Mouse (Mus musculus) myocyte (in vitro differentiated cells): ENCODE measurements at regions not wholly inside any gene's neighbourhood (a gene's known extent, or its start where the extent isn't known, plus 50 kb on each side); places are given as distances from the start of the nearest gene placed in this dataset.

Experiments
- H3K27me3 ChIP-seq: one replicate; pipeline ENCODE4 v1.6.1; 2011; ENCODE audit not compliant: control insufficient read depth, insufficient read depth, insufficient read length
- H3K36me3 ChIP-seq: one replicate; pipeline ENCODE4 v1.6.1; 2011; ENCODE audit not compliant: control insufficient read depth, insufficient read depth
- H3K4me2 ChIP-seq: one replicate; pipeline ENCODE4 v1.6.1; 2011; ENCODE audit warnings: low read depth, control low read depth
- H3K4me3 ChIP-seq: one replicate; pipeline ENCODE4 v1.5.1; 2011; ENCODE audit warnings: mild to moderate bottlenecking, control low read depth, moderate library complexity
- H3K79me2 ChIP-seq: one replicate; pipeline ENCODE4 v1.6.1; 2011; ENCODE audit not compliant: control insufficient read depth, insufficient read depth
- H3ac ChIP-seq: one replicate; pipeline ENCODE4 v1.6.1; 2011; ENCODE audit not compliant: control insufficient read depth, insufficient read length
- CEBPB ChIP-seq: IDR thresholded peaks from 2 replicates; pipeline ENCODE4 v1.6.1; 2011; ENCODE audit warnings: mild to moderate bottlenecking, moderate library complexity; ENCODE audit not compliant: poor library complexity, insufficient read depth, severe bottlenecking
- E2F4 ChIP-seq: IDR thresholded peaks from one replicate; pipeline ENCODE4 v1.6.1; 2011; ENCODE audit warnings: mild to moderate bottlenecking, control low read depth, moderate library complexity; ENCODE audit not compliant: insufficient read depth
- MAX ChIP-seq: IDR thresholded peaks from one replicate; pipeline ENCODE4 v1.6.1; 2011; ENCODE audit warnings: low read depth, mild to moderate bottlenecking, control low read depth
- MYOD1 ChIP-seq, 3 experiments: IDR thresholded peaks; one replicate each; pipeline ENCODE4 v1.6.1; 2011; ENCODE audit warnings: control low read depth in 2 of 3, low read depth in 2 of 3, mild to moderate bottlenecking in 2 of 3, moderate library complexity in 1 of 3; ENCODE audit not compliant: insufficient read length in 2 of 3, control insufficient read depth in 1 of 3
- MYOG ChIP-seq, 3 experiments: IDR thresholded peaks; one replicate each; pipeline ENCODE4 v1.6.1; 2011; ENCODE audit warnings: control low read depth in 2 of 3, low read depth in 2 of 3, mild to moderate bottlenecking in 2 of 3; ENCODE audit not compliant: insufficient read length in 2 of 3, control insufficient read depth in 1 of 3, insufficient read depth in 1 of 3
- POLR2A ChIP-seq: IDR thresholded peaks from one replicate; pipeline ENCODE4 v1.6.1; 2011; ENCODE audit warnings: low read depth, mild to moderate bottlenecking, control low read depth, moderate library complexity; ENCODE audit not compliant: insufficient read length
- POLR2AphosphoS2 ChIP-seq: IDR thresholded peaks from one replicate; pipeline ENCODE4 v1.6.1; 2011; ENCODE audit warnings: low read depth, control low read depth; ENCODE audit not compliant: insufficient read length
- REST ChIP-seq: IDR thresholded peaks from one replicate; pipeline ENCODE4 v1.6.1; 2011; ENCODE audit warnings: mild to moderate bottlenecking, control low read depth, moderate library complexity; ENCODE audit not compliant: insufficient read depth, insufficient read length
- SRF ChIP-seq: IDR thresholded peaks from one replicate; pipeline ENCODE4 v1.6.1; 2011; ENCODE audit warnings: low read depth; ENCODE audit not compliant: control insufficient read depth, insufficient read length
- TCF12 ChIP-seq: IDR thresholded peaks from one replicate; pipeline ENCODE4 v1.6.1; 2011; ENCODE audit warnings: mild to moderate bottlenecking, control low read depth; ENCODE audit not compliant: poor library complexity, insufficient read depth, severe bottlenecking
- TCF3 ChIP-seq: IDR thresholded peaks from one replicate; pipeline ENCODE4 v1.6.1; 2011; ENCODE audit warnings: low read depth, control low read depth; ENCODE audit not compliant: insufficient read length
- USF1 ChIP-seq: IDR thresholded peaks from one replicate; pipeline ENCODE4 v1.6.1; 2011; ENCODE audit warnings: low read depth, mild to moderate bottlenecking, control low read depth, moderate library complexity

- Histone ChIP-seq H3K79me2 (no peaks in the 10 kb centered on the region), H3K27me3 (no peaks in the 10 kb centered on the region)
- no peak for TF ChIP-seq CEBPB
- TF ChIP-seq E2F4, result no peak
- peak; percentile 10 for TF ChIP-seq USF1
- TF ChIP-seq POLR2A, result no peak
- TF ChIP-seq REST, result no peak
- TF ChIP-seq MAX, result no peak
Observed at GRCm38 (mm10) chr12:77045356-77045755, 83.4 kb upstream of the Max start.

GRCm38 (mm10) chr12:77042356-77042755, 80.4 kb upstream of the Max start:
- Histone ChIP-seq H3K27me3 (no peaks in the 10 kb centered on the region), H3K4me2 (no peak overlapping the region), H3K4me3 (no peak overlapping the region), H3ac (no peak overlapping the region), H3K36me3 (no peaks in the 10 kb centered on the region), H3K79me2 (no peaks in the 10 kb centered on the region)
- TF ChIP-seq E2F4, result no peak
- TF ChIP-seq CEBPB, result no peak
- TF ChIP-seq TCF12, result no peak
- no peak for TF ChIP-seq MYOG (IDR thresholded peaks at IDR 0.05; ENCODE audit: control insufficient read depth in 1 of 3, insufficient read depth in 1 of 3, insufficient read length in 2 of 3, low read depth in 2 of 3)
- no peak for TF ChIP-seq MAX
- TF ChIP-seq MYOD1 (IDR thresholded peaks at IDR 0.05; ENCODE audit: control insufficient read depth in 1 of 3, insufficient read length in 2 of 3, low read depth in 2 of 3), result no peak
- TF ChIP-seq REST, result no peak
- TF ChIP-seq TCF3, result no peak
- no peak for TF ChIP-seq POLR2A
- no peak for TF ChIP-seq USF1
- no peak for TF ChIP-seq POLR2AphosphoS2
- no peak for TF ChIP-seq SRF

More at GRCm38 (mm10) chr12:77045356-77045755, 83.4 kb upstream of the Max start:
- H3K4me3 ChIP-seq, result no peak overlapping the region
- H3K4me2 ChIP-seq, result no peak overlapping the region
- H3ac ChIP-seq, result no peak overlapping the region
- no peaks in the 10 kb centered on the region for H3K36me3 ChIP-seq

DNA sequence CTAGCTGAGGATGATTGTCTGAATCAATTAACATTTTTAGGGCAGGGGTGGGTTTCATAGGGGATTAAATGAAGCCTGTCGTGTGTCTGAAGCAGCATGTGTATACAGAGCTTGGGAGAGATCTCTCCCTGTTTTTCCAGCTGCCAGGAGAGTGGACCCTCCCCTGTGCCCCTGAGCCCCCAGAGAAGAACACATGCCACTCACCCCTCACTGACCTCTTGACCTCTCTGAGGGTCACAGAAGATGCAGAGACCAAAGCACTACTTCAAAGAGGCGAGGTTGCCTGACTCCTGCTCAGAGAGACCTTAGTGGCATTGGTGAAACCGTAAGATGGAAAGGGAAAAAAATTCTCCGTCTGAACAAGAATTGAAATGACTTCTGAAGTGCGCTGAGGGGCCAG, 79.1 kb upstream of the Max start:
- Histone ChIP-seq H3K4me2 (no peak overlapping the region), H3K79me2 (no peaks in the 10 kb centered on the region), H3K27me3 (no peaks in the 10 kb centered on the region), H3K36me3 (no peaks in the 10 kb centered on the region), H3ac (no peak overlapping the region), H3K4me3 (no peak overlapping the region)
- no peak for TF ChIP-seq POLR2AphosphoS2
- no peak for TF ChIP-seq MAX
- TF ChIP-seq E2F4, result no peak
- no peak for TF ChIP-seq SRF
- TF ChIP-seq POLR2A, result no peak
- TF ChIP-seq MYOD1 (IDR thresholded peaks at IDR 0.05; ENCODE audit: control insufficient read depth in 1 of 3, insufficient read length in 2 of 3, low read depth in 2 of 3), result no peak
- TF ChIP-seq TCF12, result no peak
- TF ChIP-seq TCF3, result no peak
- TF ChIP-seq MYOG (IDR thresholded peaks at IDR 0.05; ENCODE audit: control insufficient read depth in 1 of 3, insufficient read depth in 1 of 3, insufficient read length in 2 of 3, low read depth in 2 of 3), result no peak
- no peak for TF ChIP-seq REST
- TF ChIP-seq CEBPB, result no peak
- TF ChIP-seq USF1, result no peak

DNA sequence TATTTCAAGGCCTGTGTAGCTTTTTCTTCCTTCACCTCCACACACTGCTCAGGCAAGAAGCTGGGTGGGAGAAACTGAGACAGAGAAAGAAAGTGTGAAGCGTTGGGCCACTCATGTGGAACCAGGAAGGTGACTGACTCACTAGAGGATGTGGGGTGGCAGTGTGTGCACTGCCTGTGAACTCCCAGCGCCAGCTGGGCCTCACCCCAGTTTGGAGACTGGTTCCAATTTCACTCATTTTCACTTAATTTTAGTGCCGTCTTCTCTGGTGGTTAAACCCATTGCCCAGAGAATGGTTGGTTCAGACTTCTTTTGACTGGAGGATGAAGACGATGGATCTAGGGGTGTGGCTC, 77.9 kb upstream of the Max start:
- no peaks in the 10 kb centered on the region for H3K27me3 ChIP-seq
- H3ac ChIP-seq, result no peak overlapping the region
- no peak overlapping the region for H3K4me2 ChIP-seq
- no peak for TF ChIP-seq CEBPB
- no peak for TF ChIP-seq MYOG (IDR thresholded peaks at IDR 0.05; ENCODE audit: control insufficient read depth in 1 of 3, insufficient read depth in 1 of 3, insufficient read length in 2 of 3, low read depth in 2 of 3)
- TF ChIP-seq E2F4, result no peak
- no peaks in the 10 kb centered on the region for H3K79me2 ChIP-seq
- no peak overlapping the region for H3K4me3 ChIP-seq
- no peaks in the 10 kb centered on the region for H3K36me3 ChIP-seq

DNA sequence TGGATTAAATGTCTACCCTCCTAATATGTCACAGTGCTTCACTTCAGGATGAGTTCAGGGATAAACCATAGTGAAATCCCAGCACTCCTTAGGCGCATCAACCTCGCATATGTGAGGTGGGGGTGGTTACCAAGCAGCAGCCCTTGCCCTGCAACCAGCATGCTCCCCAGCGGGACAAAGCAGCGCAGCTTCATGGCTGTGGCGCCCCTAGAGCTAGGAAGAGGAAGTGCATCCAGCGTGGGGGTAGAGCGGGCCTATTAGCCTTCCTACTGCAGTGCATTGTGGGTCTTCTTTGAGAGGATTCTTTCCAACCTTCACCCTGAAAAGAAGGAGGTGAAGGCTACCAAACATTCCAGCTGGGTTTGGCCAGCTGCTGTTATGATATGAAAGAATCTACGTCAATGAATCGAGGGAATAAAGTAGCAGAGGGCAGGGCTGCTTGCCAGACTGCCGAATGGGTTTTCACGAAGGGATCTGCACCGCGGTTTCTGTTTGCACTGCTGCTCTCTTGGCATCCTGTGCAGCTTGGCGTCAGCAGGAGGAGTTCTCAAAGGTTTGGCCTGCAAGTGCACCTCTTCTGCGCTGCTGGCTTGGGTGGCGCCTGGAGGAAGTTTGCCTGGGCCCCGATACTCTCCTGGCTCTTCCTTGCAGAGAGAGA, 77.4 kb upstream of the Max start:
- H3K79me2 ChIP-seq, result no peaks in the 10 kb centered on the region
- no peak overlapping the region for H3K4me2 ChIP-seq
- H3K27me3 ChIP-seq, result no peaks in the 10 kb centered on the region
- no peak overlapping the region for H3ac ChIP-seq
- H3K4me3 ChIP-seq, result no peak overlapping the region
- no peaks in the 10 kb centered on the region for H3K36me3 ChIP-seq
- TF ChIP-seq MYOG (IDR thresholded peaks at IDR 0.05; ENCODE audit: control insufficient read depth in 1 of 3, insufficient read depth in 1 of 3, insufficient read length in 2 of 3, low read depth in 2 of 3) (no peak), TCF12 (no peak), CEBPB (no peak), USF1 (no peak), SRF (no peak), MAX (no peak), TCF3 (no peak), E2F4 (no peak), POLR2A (no peak), POLR2AphosphoS2 (no peak), REST (no peak), MYOD1 (IDR thresholded peaks at IDR 0.05; ENCODE audit: control insufficient read depth in 1 of 3, insufficient read length in 2 of 3, low read depth in 2 of 3) (no peak)
